Mouse (Mus musculus): ENCODE results near the gene Hoxb13. TPM values are rescaled to one million over a fixed set of nuclear protein-coding genes. Genes with fewer than 3 reads are reported as not detected.

Hoxb13 gene
- polyA plus RNA-seq, 1 experiment from 2014 or later, result 0.33 TPM

- WGBS, result under 1% methylated on average over 11 of the region's 11 CpGs
- H3K9me3 ChIP-seq (ENCODE audit: control insufficient read depth, low read length), result no peaks in the 10 kb centered on the region
- DNase-seq (ENCODE audit: low spot score), result no peak
Observed at GRCm38 (mm10) chr11:96204351-96204750, 10.2 kb downstream of the Hoxb13 start.

GRCm38 (mm10) chr11:96205426-96206131, 11.5 kb downstream of the Hoxb13 start:
- DNase-seq (ENCODE audit: low spot score) (no peak), ATAC-seq (ENCODE audit: insufficient read depth, low FRiP score, low TSS enrichment) (no peak)
- no peak overlapping the region for H3K4me3 ChIP-seq (ENCODE audit: low read depth, low read length)
- no peaks in the 10 kb centered on the region for H3K36me3 ChIP-seq (ENCODE audit: control insufficient read depth, insufficient read depth, low read length)
- no peaks in the 10 kb centered on the region for H3K4me1 ChIP-seq (ENCODE audit: control insufficient read depth, insufficient read depth, low read length)
- peaks cover 71% of the 10 kb centered on the region for H3K27me3 ChIP-seq (ENCODE audit: control insufficient read depth, insufficient read depth, low read length)
- no peaks in the 10 kb centered on the region for H3K9me3 ChIP-seq (ENCODE audit: control insufficient read depth, low read length)
- H3K9ac ChIP-seq (ENCODE audit: low read length), result no peak overlapping the region
- no peak overlapping the region for H3K27ac ChIP-seq (ENCODE audit: low read depth, low read length)
- 2% methylated on average over 15 of the region's 15 CpGs for WGBS
- no peak overlapping the region for H3K4me2 ChIP-seq (ENCODE audit: low read depth)

More at GRCm38 (mm10) chr11:96204351-96204750, 10.2 kb downstream of the Hoxb13 start:
- Histone ChIP-seq H3K4me3 (ENCODE audit: low read depth, low read length) (no peak overlapping the region), H3K9ac (ENCODE audit: low read length) (no peak overlapping the region), H3K4me1 (ENCODE audit: control insufficient read depth, insufficient read depth, low read length) (peaks cover 3% of the 10 kb centered on the region; the same call in 1 of the 2 replicates), H3K27ac (ENCODE audit: low read depth, low read length) (no peak overlapping the region), H3K4me2 (ENCODE audit: low read depth) (no peak overlapping the region), H3K27me3 (ENCODE audit: control insufficient read depth, insufficient read depth, low read length) (peaks cover 83% of the 10 kb centered on the region), H3K36me3 (ENCODE audit: control insufficient read depth, insufficient read depth, low read length) (no peaks in the 10 kb centered on the region)
- ATAC-seq (ENCODE audit: insufficient read depth, low FRiP score, low TSS enrichment), result no peak

GRCm38 (mm10) chr11:96223813-96224212, 29.7 kb downstream of the Hoxb13 start:
- Histone ChIP-seq H3K27ac (ENCODE audit: low read depth, low read length) (no peak overlapping the region), H3K4me2 (ENCODE audit: low read depth) (no peak overlapping the region)

GRCm38 (mm10) chr11:96227676-96228075, 33.6 kb downstream of the Hoxb13 start:
- no peak overlapping the region for H3K4me2 ChIP-seq (ENCODE audit: low read depth)
- H3K36me3 ChIP-seq (ENCODE audit: control insufficient read depth, insufficient read depth, low read length), result no peaks in the 10 kb centered on the region
- no peak overlapping the region for H3K27ac ChIP-seq (ENCODE audit: low read depth, low read length)
- DNase-seq (ENCODE audit: low spot score), result no peak
- no peak overlapping the region for H3K4me3 ChIP-seq (ENCODE audit: low read depth, low read length)
- no peak for ATAC-seq (ENCODE audit: insufficient read depth, low FRiP score, low TSS enrichment)
- no peaks in the 10 kb centered on the region for H3K4me1 ChIP-seq (ENCODE audit: control insufficient read depth, insufficient read depth, low read length)
- H3K9ac ChIP-seq (ENCODE audit: low read length), result no peak overlapping the region
- no peaks in the 10 kb centered on the region for H3K27me3 ChIP-seq (ENCODE audit: control insufficient read depth, insufficient read depth, low read length)
- WGBS, result 81% methylated on average over 9 of the region's 9 CpGs
- no peaks in the 10 kb centered on the region for H3K9me3 ChIP-seq (ENCODE audit: control insufficient read depth, low read length)

More at GRCm38 (mm10) chr11:96223813-96224212, 29.7 kb downstream of the Hoxb13 start:
- H3K9ac ChIP-seq (ENCODE audit: low read length), result no peak overlapping the region
- WGBS, result 47% methylated on average over 2 of the region's 2 CpGs
- H3K36me3 ChIP-seq (ENCODE audit: control insufficient read depth, insufficient read depth, low read length), result no peaks in the 10 kb centered on the region
- H3K4me3 ChIP-seq (ENCODE audit: low read depth, low read length), result no peak overlapping the region
- no peaks in the 10 kb centered on the region for H3K27me3 ChIP-seq (ENCODE audit: control insufficient read depth, insufficient read depth, low read length)
- no peaks in the 10 kb centered on the region for H3K4me1 ChIP-seq (ENCODE audit: control insufficient read depth, insufficient read depth, low read length)
- no peaks in the 10 kb centered on the region for H3K9me3 ChIP-seq (ENCODE audit: control insufficient read depth, low read length)
- DNase-seq (ENCODE audit: low spot score) (no peak), ATAC-seq (ENCODE audit: insufficient read depth, low FRiP score, low TSS enrichment) (no peak)

- H3K9ac ChIP-seq (ENCODE audit: low read length), result no peak overlapping the region
- H3K27ac ChIP-seq (ENCODE audit: low read depth, low read length), result no peak overlapping the region
- DNase-seq (ENCODE audit: low spot score) (peak; percentile 71), ATAC-seq (ENCODE audit: insufficient read depth, low FRiP score, low TSS enrichment) (no peak)
- H3K4me3 ChIP-seq (ENCODE audit: low read depth, low read length), result no peak overlapping the region
- H3K9me3 ChIP-seq (ENCODE audit: control insufficient read depth, low read length), result no peaks in the 10 kb centered on the region
- H3K36me3 ChIP-seq (ENCODE audit: control insufficient read depth, insufficient read depth, low read length), result no peaks in the 10 kb centered on the region
- H3K4me2 ChIP-seq (ENCODE audit: low read depth), result no peak overlapping the region
- H3K4me1 ChIP-seq (ENCODE audit: control insufficient read depth, insufficient read depth, low read length), result no peaks in the 10 kb centered on the region
- no peaks in the 10 kb centered on the region for H3K27me3 ChIP-seq (ENCODE audit: control insufficient read depth, insufficient read depth, low read length)
- 2% methylated on average over 12 of the region's 12 CpGs for WGBS
Observed at GRCm38 (mm10) chr11:96234906-96235305, 40.8 kb downstream of the Hoxb13 start.

GRCm38 (mm10) chr11:96240211-96240610, 46.1 kb downstream of the Hoxb13 start:
- DNase-seq (ENCODE audit: low spot score), result peak; percentile 66
- Histone ChIP-seq H3K27me3 (ENCODE audit: control insufficient read depth, insufficient read depth, low read length) (no peaks in the 10 kb centered on the region), H3K4me1 (ENCODE audit: control insufficient read depth, insufficient read depth, low read length) (no peaks in the 10 kb centered on the region), H3K4me3 (ENCODE audit: low read depth, low read length) (no peak overlapping the region), H3K36me3 (ENCODE audit: control insufficient read depth, insufficient read depth, low read length) (no peaks in the 10 kb centered on the region), H3K9ac (ENCODE audit: low read length) (no peak overlapping the region), H3K27ac (ENCODE audit: low read depth, low read length) (no peak overlapping the region), H3K4me2 (ENCODE audit: low read depth) (no peak overlapping the region), H3K9me3 (ENCODE audit: control insufficient read depth, low read length) (no peaks in the 10 kb centered on the region)
- under 1% methylated on average over 7 of the region's 7 CpGs for WGBS
- no peak for ATAC-seq (ENCODE audit: insufficient read depth, low FRiP score, low TSS enrichment)

Other genes with a start within 250 kb of the Hoxb13 start
- 80.8 and 84.4 TPM in 2 replicates for gene Igf2bp1, start 188.4 kb upstream of the Hoxb13 start, polyA plus RNA-seq (2014; fragmentation: Nextera tagmentation; extraction: Ambion mirVana)
- not detected in 2 replicates for gene Gip, start 169.8 kb upstream of the Hoxb13 start, polyA plus RNA-seq (2014; fragmentation: Nextera tagmentation; extraction: Ambion mirVana)
- 41.7 and 46.6 TPM in 2 replicates for gene Snf8, start 159.4 kb upstream of the Hoxb13 start, polyA plus RNA-seq (2014; fragmentation: Nextera tagmentation; extraction: Ambion mirVana)
- gene Ube2z, start 128.9 kb upstream of the Hoxb13 start, polyA plus RNA-seq (2014; fragmentation: Nextera tagmentation; extraction: Ambion mirVana), result 26.7 and 29.7 TPM in 2 replicates
- 551 and 560 TPM in 2 replicates for gene Atp5g1, start 118.6 kb upstream of the Hoxb13 start, polyA plus RNA-seq (2014; fragmentation: Nextera tagmentation; extraction: Ambion mirVana)
- gene Calcoco2, start 82.4 kb upstream of the Hoxb13 start, polyA plus RNA-seq (2014; fragmentation: Nextera tagmentation; extraction: Ambion mirVana), result not detected in 2 replicates
- not detected in 2 replicates for gene Ttll6, start 60.5 kb upstream of the Hoxb13 start, polyA plus RNA-seq (2014; fragmentation: Nextera tagmentation; extraction: Ambion mirVana)
- gene Hoxb9, start 77.1 kb downstream of the Hoxb13 start, polyA plus RNA-seq (2014; fragmentation: Nextera tagmentation; extraction: Ambion mirVana), result 60.7 and 67.9 TPM in 2 replicates
- 27.9 and 28.2 TPM in 2 replicates for gene Hoxb8, start 87.6 kb downstream of the Hoxb13 start, polyA plus RNA-seq (2014; fragmentation: Nextera tagmentation; extraction: Ambion mirVana)
- 65.5 and 65.9 TPM in 2 replicates for gene Hoxb7, start 92.3 kb downstream of the Hoxb13 start, polyA plus RNA-seq (2014; fragmentation: Nextera tagmentation; extraction: Ambion mirVana)
- gene Hoxb6, start 98.2 kb downstream of the Hoxb13 start, polyA plus RNA-seq (2014; fragmentation: Nextera tagmentation; extraction: Ambion mirVana), result 81.4 and 87.2 TPM in 2 replicates
- gene Hoxb5, start 109.0 kb downstream of the Hoxb13 start, polyA plus RNA-seq (2014; fragmentation: Nextera tagmentation; extraction: Ambion mirVana), result 49.0 and 49.1 TPM in 2 replicates
- gene Hoxb4, start 124.0 kb downstream of the Hoxb13 start, polyA plus RNA-seq (2014; fragmentation: Nextera tagmentation; extraction: Ambion mirVana), result 3.1 and 3.8 TPM in 2 replicates
- gene Hoxb3, start 129.0 kb downstream of the Hoxb13 start, polyA plus RNA-seq (2014; fragmentation: Nextera tagmentation; extraction: Ambion mirVana), result 10.3 and 14.2 TPM in 2 replicates
- 88.2 and 89.0 TPM in 2 replicates for gene Hoxb2, start 156.2 kb downstream of the Hoxb13 start, polyA plus RNA-seq (2014; fragmentation: Nextera tagmentation; extraction: Ambion mirVana)
- gene Hoxb1, start 171.4 kb downstream of the Hoxb13 start, polyA plus RNA-seq (2014; fragmentation: Nextera tagmentation; extraction: Ambion mirVana), result 15.7 and 17.2 TPM in 2 replicates

All from neural tube, embryonic 11.5 days (tissue).